Mouse (Mus musculus): ENCODE data around the gene Pcp2. TPM values are rescaled to one million over a fixed set of nuclear protein-coding genes. Genes with fewer than 3 reads are reported as not detected.

Pcp2 gene
- polyA plus RNA-seq, 1 experiment from 2014 or later = 0.29 TPM

DNA sequence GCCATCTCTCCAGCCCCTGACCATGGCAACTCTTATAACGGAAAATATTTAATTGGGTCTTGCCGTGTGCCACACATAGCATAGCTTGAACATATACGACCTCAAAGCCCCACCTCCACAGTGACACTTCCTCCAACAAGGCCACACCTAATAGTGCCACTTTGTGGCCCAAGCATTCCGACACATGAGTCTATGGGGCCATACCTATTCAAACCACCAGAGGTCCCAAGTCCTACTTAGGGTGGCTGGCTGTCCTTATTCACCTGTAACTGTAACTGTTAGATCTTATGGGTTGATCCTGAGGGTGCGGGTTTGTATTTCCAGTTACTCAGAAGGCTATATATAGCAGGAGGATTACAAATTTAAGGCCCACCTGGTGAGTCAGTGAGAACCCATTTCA is 2.7 kb upstream of the Pcp2 start:
- H3K4me3 ChIP-seq (ENCODE audit: low read length) = no peak overlapping the region
- H3K27ac ChIP-seq (ENCODE audit: low read length) = no peak overlapping the region
- H3K36me3 ChIP-seq (ENCODE audit: control insufficient read depth, insufficient read depth, low read length) = no peaks in the 10 kb centered on the region
- 32% methylated on average over 5 of the region's 5 CpGs for WGBS
- H3K27me3 ChIP-seq (replicated peaks; ENCODE audit: control insufficient read depth, insufficient read depth, low read length) = no peaks in the 10 kb centered on the region
- H3K9ac ChIP-seq (ENCODE audit: low read depth, low read length) = no peak overlapping the region
- 0 out of 2 replicates have a peak, but pooled peaks have one; percentile 18 for ATAC-seq
- H3K4me1 ChIP-seq (ENCODE audit: control insufficient read depth, insufficient read depth, low read length) = no peaks in the 10 kb centered on the region; the same call in 1 of the 2 replicates
- H3K9me3 ChIP-seq (ENCODE audit: control insufficient read depth, low read length) = no peaks in the 10 kb centered on the region
- H3K4me2 ChIP-seq (ENCODE audit: low read depth, low read length) = no peak overlapping the region

DNA sequence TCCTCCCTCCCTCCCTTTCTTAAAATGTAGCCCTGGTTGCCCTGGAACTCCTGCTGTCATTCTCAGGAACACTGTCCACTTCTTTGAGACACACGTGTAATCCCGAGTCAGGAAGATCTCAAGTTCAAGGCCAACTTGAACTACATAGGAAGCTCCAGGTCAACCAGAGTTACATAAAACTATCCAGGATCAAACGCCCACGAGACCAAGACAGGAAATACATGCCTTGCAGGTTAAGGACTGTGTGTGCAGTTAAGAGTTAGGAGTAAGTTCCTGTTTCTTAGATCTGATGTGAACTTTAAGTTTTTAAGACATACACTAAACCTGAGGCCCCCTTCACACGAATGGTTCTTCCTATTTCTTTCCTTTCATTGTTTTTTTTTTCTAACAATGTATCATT is 1.6 kb upstream of the Pcp2 start:
- Histone ChIP-seq H3K4me3 (ENCODE audit: low read length) (no peak overlapping the region), H3K4me1 (ENCODE audit: control insufficient read depth, insufficient read depth, low read length) (peaks cover 4% of the 10 kb centered on the region; the same call in 1 of the 2 replicates), H3K27ac (ENCODE audit: low read length) (no peak overlapping the region), H3K4me2 (ENCODE audit: low read depth, low read length) (no peak overlapping the region), H3K9ac (ENCODE audit: low read depth, low read length) (no peak overlapping the region), H3K9me3 (ENCODE audit: control insufficient read depth, low read length) (no peaks in the 10 kb centered on the region), H3K36me3 (ENCODE audit: control insufficient read depth, insufficient read depth, low read length) (no peaks in the 10 kb centered on the region), H3K27me3 (replicated peaks; ENCODE audit: control insufficient read depth, insufficient read depth, low read length) (no peaks in the 10 kb centered on the region)
- WGBS = 56% methylated on average over 5 of the region's 5 CpGs
- ATAC-seq = no peak

DNA sequence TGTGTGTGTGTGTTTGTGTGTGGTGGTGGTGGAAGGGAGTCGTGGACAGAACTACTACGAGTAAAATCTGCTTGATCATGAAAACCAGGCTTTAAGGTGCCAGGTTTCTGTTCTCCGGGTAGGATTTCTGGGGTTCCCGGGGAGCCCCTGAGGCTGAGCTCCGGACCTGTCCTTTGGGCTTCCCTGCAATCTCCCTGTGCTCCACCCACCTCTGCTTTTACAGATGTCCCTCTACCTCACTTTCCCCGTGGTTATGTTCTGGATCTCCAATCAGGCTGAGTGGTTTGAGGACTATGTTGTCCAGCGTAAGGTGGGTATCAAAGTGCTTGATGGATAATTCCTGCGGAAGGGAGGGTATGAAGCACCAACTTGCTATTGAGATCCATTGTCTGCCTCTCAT is 3.2 kb downstream of the Pcp2 start:
- Histone ChIP-seq H3K4me2 (ENCODE audit: low read depth, low read length) (peak overlapping the region; percentile 64), H3K4me3 (ENCODE audit: low read length) (peak overlapping the region; percentile 66), H3K9ac (ENCODE audit: low read depth, low read length) (0 out of 2 replicates have a peak overlapping the region, but pooled peaks have one; percentile 73), H3K27ac (ENCODE audit: low read length) (no peak overlapping the region), H3K4me1 (ENCODE audit: control insufficient read depth, insufficient read depth, low read length) (peaks cover 14% of the 10 kb centered on the region), H3K9me3 (ENCODE audit: control insufficient read depth, low read length) (no peaks in the 10 kb centered on the region), H3K36me3 (ENCODE audit: control insufficient read depth, insufficient read depth, low read length) (peaks cover 10% of the 10 kb centered on the region), H3K27me3 (replicated peaks; ENCODE audit: control insufficient read depth, insufficient read depth, low read length) (no peaks in the 10 kb centered on the region)
- ATAC-seq = no peak
- WGBS = 68% methylated on average over 8 of the region's 8 CpGs

DNA sequence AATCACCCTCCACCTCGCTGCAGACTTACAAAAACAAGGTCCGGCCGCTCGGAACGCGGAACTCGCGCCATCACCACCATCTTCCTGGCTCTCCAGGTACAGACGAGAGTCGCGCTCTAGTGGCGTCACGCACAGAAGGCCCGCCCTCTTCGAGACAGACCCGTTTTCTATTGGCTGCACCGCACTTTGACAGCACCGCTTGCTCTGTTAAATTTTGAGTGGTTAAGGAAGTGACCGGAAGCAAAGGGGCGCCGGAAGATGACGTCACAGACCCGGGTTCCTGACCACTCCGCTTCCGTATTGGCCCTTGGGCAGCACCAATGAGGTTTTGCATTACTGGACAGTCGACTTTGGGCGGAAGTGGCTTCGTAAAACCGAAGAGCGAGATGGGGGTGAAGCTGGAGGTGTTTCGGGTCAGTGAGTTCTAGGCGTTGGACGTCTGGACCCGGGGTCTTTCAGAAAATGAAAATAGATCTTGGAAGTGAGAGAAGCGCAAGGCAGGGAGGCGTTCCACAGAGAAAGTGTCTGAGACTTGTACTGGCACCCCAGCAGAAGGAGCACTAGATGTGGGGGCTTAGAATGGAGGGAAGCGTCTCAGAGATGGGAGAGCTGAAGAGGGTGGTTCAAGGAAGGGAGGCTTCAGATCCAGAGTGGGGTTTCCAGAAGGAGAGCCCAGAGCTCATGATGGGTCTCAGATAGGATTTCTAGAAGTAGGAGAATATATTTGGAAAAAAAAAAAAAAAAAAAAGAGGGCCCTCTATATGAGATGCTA is 4.0 kb downstream of the Pcp2 start, which contains the start of the genes Xab2 and Pet100:
TSS of gene Xab2 (minus strand) at position 118 of the 772 bp plus-strand sequence.
TSS of gene Pet100 (plus strand) at position 350 of the 772 bp plus-strand sequence.
- WGBS = under 1% methylated on average over 37 of the region's 37 CpGs
- no peaks in the 10 kb centered on the region for H3K9me3 ChIP-seq (ENCODE audit: control insufficient read depth, low read length)
- H3K27me3 ChIP-seq (replicated peaks; ENCODE audit: control insufficient read depth, insufficient read depth, low read length) = no peaks in the 10 kb centered on the region
- peaks cover 14% of the 10 kb centered on the region for H3K4me1 ChIP-seq (ENCODE audit: control insufficient read depth, insufficient read depth, low read length)
- peak within 1 kb of the TSS; percentile 73 for H3K9ac ChIP-seq (ENCODE audit: low read depth, low read length)
- H3K4me3 ChIP-seq (ENCODE audit: low read length) = peak within 1 kb of the TSS; percentile 66
- H3K36me3 ChIP-seq (ENCODE audit: control insufficient read depth, insufficient read depth, low read length) = peaks cover 13% of the 10 kb centered on the region
- H3K4me2 ChIP-seq (ENCODE audit: low read depth, low read length) = peak within 1 kb of the TSS; percentile 80
- no peak within 1 kb of the TSS for H3K27ac ChIP-seq (ENCODE audit: low read length)
- peak; percentile 99 for ATAC-seq

DNA sequence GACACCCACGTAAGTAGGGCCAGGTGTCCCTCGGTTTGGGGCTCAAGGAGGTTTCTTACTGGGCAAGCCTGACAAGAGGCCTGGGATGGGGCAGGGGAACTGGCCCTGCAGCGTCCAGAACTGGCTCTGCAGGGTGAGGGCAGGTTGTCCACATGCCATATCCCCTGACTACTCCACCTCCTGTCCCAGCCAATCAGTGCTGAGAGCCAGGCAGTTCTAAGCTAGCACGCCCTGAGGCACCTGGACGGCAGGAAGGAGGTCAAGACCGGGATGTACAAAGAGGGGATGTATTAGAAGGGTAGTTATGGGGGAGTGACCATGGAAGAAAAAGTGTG is 15.6 kb downstream of the Pcp2 start:
- no peak for ATAC-seq
- H3K9ac ChIP-seq (ENCODE audit: low read depth, low read length) = no peak overlapping the region
- no peak overlapping the region for H3K27ac ChIP-seq (ENCODE audit: low read length)
- 71% methylated on average over 6 of the region's 6 CpGs for WGBS
- no peak overlapping the region for H3K4me2 ChIP-seq (ENCODE audit: low read depth, low read length)
- peaks cover 32% of the 10 kb centered on the region for H3K36me3 ChIP-seq (ENCODE audit: control insufficient read depth, insufficient read depth, low read length)
- H3K4me3 ChIP-seq (ENCODE audit: low read length) = no peak overlapping the region
- no peaks in the 10 kb centered on the region for H3K27me3 ChIP-seq (replicated peaks; ENCODE audit: control insufficient read depth, insufficient read depth, low read length)
- H3K9me3 ChIP-seq (ENCODE audit: control insufficient read depth, low read length) = no peaks in the 10 kb centered on the region
- H3K4me1 ChIP-seq (ENCODE audit: control insufficient read depth, insufficient read depth, low read length) = 0 out of 2 replicates have a peak, but pooled peaks cover 2% of the 10 kb centered on the region

DNA sequence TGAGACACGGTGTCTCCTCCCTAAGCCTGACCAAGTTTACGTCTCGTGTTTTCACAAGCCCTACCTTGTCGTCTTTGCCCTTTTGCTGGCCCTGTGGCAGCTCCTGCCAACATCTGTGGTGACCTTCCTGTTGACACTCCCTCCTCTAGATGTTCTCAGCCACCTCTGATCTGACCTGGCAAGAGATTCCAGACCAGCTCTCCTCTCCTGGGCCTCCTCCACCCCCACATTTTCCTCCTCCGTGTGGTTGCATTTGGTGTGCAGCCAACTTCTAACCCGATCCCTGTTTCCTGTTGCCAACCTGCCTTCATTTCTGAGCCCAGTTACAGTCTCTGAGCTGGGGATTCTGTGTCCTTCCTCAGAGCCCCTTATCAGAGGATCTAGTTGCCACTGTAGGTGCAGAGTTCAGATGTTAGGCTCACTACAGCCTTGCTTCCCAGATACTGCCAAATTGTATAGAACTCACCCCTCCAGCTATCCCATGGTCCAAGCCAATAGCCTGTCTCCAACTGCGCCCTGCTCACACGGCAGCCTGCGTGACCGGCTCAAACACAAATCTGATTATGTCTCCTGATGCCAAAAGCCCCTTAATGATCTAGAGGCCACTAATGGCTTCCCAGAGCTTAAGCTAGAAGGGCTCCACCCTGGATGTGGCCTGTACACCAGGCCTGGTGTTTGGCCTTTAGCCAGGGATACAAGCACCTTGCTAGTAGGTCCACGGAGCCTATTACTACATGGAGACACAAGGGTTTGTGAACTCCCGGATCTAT is 16.1 kb downstream of the Pcp2 start:
- no peak overlapping the region for H3K4me2 ChIP-seq (ENCODE audit: low read depth, low read length)
- H3K27ac ChIP-seq (ENCODE audit: low read length) = 0 out of 2 replicates have a peak overlapping the region, but pooled peaks have one; percentile 24
- no peak for ATAC-seq
- WGBS = 77% methylated on average over 12 of the region's 12 CpGs
- H3K9me3 ChIP-seq (ENCODE audit: control insufficient read depth, low read length) = no peaks in the 10 kb centered on the region
- no peak overlapping the region for H3K4me3 ChIP-seq (ENCODE audit: low read length)
- H3K27me3 ChIP-seq (replicated peaks; ENCODE audit: control insufficient read depth, insufficient read depth, low read length) = no peaks in the 10 kb centered on the region
- no peak overlapping the region for H3K9ac ChIP-seq (ENCODE audit: low read depth, low read length)
- H3K36me3 ChIP-seq (ENCODE audit: control insufficient read depth, insufficient read depth, low read length) = peaks cover 29% of the 10 kb centered on the region
- H3K4me1 ChIP-seq (ENCODE audit: control insufficient read depth, insufficient read depth, low read length) = 0 out of 2 replicates have a peak, but pooled peaks cover 2% of the 10 kb centered on the region

DNA sequence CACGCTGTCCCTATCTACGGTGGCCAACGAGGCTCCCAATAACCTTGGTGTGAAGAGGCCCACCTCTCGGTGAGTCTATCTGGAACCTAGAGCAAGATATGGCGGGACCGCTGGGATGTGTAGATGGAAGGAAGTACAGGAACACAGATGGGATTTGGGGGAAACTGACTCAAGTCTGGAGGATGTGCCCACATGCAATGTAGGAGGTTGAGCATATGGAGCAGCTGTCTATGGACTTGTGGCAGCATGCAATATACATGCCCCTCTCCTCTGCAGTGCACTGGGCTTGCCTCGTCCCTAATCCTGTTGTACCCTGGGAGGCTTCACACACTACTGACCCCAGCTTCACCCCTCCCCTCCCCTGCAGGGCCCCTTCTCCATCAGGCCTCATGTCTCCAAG is 17.5 kb downstream of the Pcp2 start:
- 86% methylated on average over 7 of the region's 7 CpGs for WGBS
- H3K36me3 ChIP-seq (ENCODE audit: control insufficient read depth, insufficient read depth, low read length) = peaks cover 19% of the 10 kb centered on the region

DNA sequence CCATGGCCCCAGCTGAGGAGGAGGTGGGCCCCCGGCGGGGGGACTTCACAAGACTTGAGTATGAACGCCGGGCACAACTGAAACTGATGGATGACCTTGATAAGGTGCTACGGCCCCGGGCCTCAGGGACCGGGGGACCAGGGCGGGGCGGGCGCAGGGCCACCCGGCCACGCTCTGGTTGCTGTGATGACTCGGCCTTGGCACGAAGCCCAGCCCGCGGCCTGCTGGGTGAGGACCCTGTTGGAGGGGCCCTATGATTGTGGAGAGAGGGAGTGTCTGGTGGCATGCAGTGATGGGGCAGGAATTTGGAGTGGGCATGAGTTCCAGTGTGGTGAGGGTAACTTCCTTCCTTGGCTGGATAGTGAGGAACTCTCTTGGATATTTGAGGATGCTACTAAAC is 18.8 kb downstream of the Pcp2 start:
- Histone ChIP-seq H3K9me3 (ENCODE audit: control insufficient read depth, low read length) (no peaks in the 10 kb centered on the region), H3K27me3 (replicated peaks; ENCODE audit: control insufficient read depth, insufficient read depth, low read length) (no peaks in the 10 kb centered on the region), H3K36me3 (ENCODE audit: control insufficient read depth, insufficient read depth, low read length) (peaks cover 15% of the 10 kb centered on the region), H3K4me2 (ENCODE audit: low read depth, low read length) (no peak overlapping the region), H3K9ac (ENCODE audit: low read depth, low read length) (no peak overlapping the region), H3K27ac (ENCODE audit: low read length) (no peak overlapping the region), H3K4me1 (ENCODE audit: control insufficient read depth, insufficient read depth, low read length) (0 out of 2 replicates have a peak, but pooled peaks cover 2% of the 10 kb centered on the region), H3K4me3 (ENCODE audit: low read length) (no peak overlapping the region)
- 0 out of 2 replicates have a peak, but pooled peaks have one; percentile 19 for ATAC-seq
- WGBS = 64% methylated on average over 16 of the region's 16 CpGs

More for the DNA sequence above, 17.5 kb downstream of the Pcp2 start:
- Histone ChIP-seq H3K9me3 (ENCODE audit: control insufficient read depth, low read length) (no peaks in the 10 kb centered on the region), H3K27me3 (replicated peaks; ENCODE audit: control insufficient read depth, insufficient read depth, low read length) (no peaks in the 10 kb centered on the region), H3K27ac (ENCODE audit: low read length) (no peak overlapping the region), H3K4me3 (ENCODE audit: low read length) (no peak overlapping the region), H3K4me2 (ENCODE audit: low read depth, low read length) (no peak overlapping the region), H3K4me1 (ENCODE audit: control insufficient read depth, insufficient read depth, low read length) (0 out of 2 replicates have a peak, but pooled peaks cover 2% of the 10 kb centered on the region), H3K9ac (ENCODE audit: low read depth, low read length) (no peak overlapping the region)
- no peak for ATAC-seq

DNA sequence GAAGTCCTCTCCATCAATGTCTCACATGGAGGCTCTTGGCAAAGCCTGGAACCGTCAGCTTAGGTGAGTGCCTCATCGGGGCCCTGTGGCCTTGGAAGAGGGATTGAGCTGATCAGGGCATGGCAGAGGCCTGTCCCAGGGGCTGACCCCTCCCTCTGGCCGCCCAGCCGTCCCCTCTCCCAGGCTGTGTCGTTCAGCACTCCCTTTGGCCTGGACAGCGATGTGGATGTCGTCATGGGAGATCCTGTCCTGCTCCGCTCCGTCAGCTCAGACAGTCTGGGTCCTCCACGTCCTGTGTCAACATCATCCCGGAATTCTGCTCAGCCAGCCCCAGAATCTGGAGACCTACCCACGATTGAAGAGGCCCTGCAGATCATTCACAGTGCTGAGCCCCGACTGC is 21.9 kb downstream of the Pcp2 start:
- H3K9ac ChIP-seq (ENCODE audit: low read depth, low read length) = no peak overlapping the region
- H3K27ac ChIP-seq (ENCODE audit: low read length) = no peak overlapping the region
- H3K4me3 ChIP-seq (ENCODE audit: low read length) = no peak overlapping the region
- H3K9me3 ChIP-seq (ENCODE audit: control insufficient read depth, low read length) = no peaks in the 10 kb centered on the region
- ATAC-seq = no peak
- no peaks in the 10 kb centered on the region for H3K36me3 ChIP-seq (ENCODE audit: control insufficient read depth, insufficient read depth, low read length)
- H3K27me3 ChIP-seq (replicated peaks; ENCODE audit: control insufficient read depth, insufficient read depth, low read length) = no peaks in the 10 kb centered on the region
- 0 out of 2 replicates have a peak, but pooled peaks cover 2% of the 10 kb centered on the region for H3K4me1 ChIP-seq (ENCODE audit: control insufficient read depth, insufficient read depth, low read length)
- H3K4me2 ChIP-seq (ENCODE audit: low read depth, low read length) = no peak overlapping the region
- 72% methylated on average over 13 of the region's 13 CpGs for WGBS
